Mouse (Mus musculus): ENCODE measurements around the gene 2700081O15Rik.

DNA sequence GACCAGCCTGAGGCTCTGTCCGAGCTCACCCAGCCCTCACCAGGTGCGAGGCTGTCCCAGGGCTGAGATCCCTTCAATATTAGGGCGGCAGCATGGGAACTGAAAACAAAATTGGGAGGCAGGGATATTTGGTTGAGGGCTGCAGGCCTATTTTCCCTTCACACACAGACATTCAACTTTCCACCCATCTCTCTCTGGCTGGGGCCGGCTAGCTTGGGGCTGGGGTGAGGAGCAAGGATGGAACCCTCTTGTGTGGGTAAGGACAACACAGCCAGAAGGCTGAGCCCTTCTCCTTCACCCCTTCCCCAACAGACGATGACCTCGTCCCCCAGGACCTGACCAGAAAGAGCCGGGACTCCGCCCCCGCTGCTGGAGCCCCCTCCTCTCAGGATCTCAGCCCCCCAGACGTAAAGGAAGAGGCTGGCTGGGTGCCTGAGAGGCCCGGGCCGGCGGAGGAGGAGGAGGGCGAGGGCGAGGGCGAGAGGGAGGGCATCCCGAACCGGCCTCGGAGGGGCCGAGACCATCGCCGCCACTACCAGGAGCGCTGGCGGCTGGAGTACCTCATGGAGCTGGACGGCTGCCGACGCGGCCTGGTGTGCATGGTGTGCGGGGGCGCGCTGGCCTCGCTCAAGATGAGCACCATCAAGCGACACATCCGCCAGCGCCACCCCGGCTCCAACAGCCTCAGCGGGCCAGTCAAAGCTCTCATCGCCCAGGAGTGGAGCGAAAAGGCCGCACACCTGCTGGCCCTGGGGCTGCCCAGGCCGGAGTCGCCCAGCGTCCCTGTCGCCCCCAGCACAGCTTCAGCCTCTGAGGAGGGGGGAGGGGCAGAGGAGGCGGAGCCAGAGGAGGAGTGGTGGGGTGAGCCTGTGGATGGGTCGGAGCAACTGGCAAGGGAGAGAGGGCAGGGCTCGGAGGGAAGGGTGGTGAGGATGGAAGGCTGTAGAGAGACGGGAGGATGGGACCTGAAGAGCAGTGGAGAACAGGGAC lies 4.5 kb downstream of the 2700081O15Rik start:
- TF ChIP-seq POLR2A (IDR thresholded peaks at IDR 0.05; ENCODE audit: borderline replicate concordance, extremely low read depth, insufficient read depth, insufficient read length, poor library complexity, severe bottlenecking) (no peak), CTCF (IDR thresholded peaks at IDR 0.05; ENCODE audit: borderline replicate concordance, extremely low read depth, insufficient read depth, insufficient read length) (no peak)
